Mouse (Mus musculus) heart, embryonic 14.5 days (tissue): ENCODE measurements at regions not wholly inside any gene's neighbourhood (a gene's known extent, or its start where the extent isn't known, plus 50 kb on each side); places are given as distances from the start of the nearest gene placed in this dataset.

Source experiments
- ATAC-seq: fragments of 200-750 bp; cut with Nextera tagmentation; 2 replicates; pipeline ENCODE4 v1.8.0; 2017; ENCODE audit warnings: low read depth, moderate TSS enrichment; ENCODE audit not compliant: insufficient number of reproducible peaks, insufficient read depth, low FRiP score
- H3K27ac ChIP-seq, 2 experiments: fragments of 200-500 bp in 1 of 2; fragments of 300-500 bp in 1 of 2; sonication (generic) in 1 of 2; replicated peaks in 1 of 2; 2 replicates each; pipeline ENCODE4 v1.5.1; 2012 to 2014; ENCODE audit warnings: low read depth in 2 of 2, low read length in 2 of 2, control low read depth in 1 of 2, mild to moderate bottlenecking in 1 of 2, mixed read lengths in 1 of 2; ENCODE audit not compliant: control insufficient read depth in 1 of 2, insufficient read depth in 1 of 2
- H3K27me3 ChIP-seq: fragments of 300-500 bp; sonication (generic); 2 replicates; pipeline ENCODE4 v1.6.1; 2014; ENCODE audit warnings: mild to moderate bottlenecking, low read length, control low read depth; ENCODE audit not compliant: control insufficient read depth, insufficient read depth
- H3K36me3 ChIP-seq: fragments of 300-500 bp; sonication (generic); 2 replicates; pipeline ENCODE4 v1.6.1; 2014; ENCODE audit warnings: mild to moderate bottlenecking, control low read depth, low read length, mixed read lengths; ENCODE audit not compliant: control insufficient read depth, insufficient read depth
- H3K4me1 ChIP-seq, 2 experiments: fragments of 200-500 bp in 1 of 2; fragments of 300-500 bp in 1 of 2; sonication (generic) in 1 of 2; 2 replicates each; pipeline ENCODE4 v1.6.1; 2012 to 2014; ENCODE audit warnings: low read length in 2 of 2, control low read depth in 1 of 2, mixed read lengths in 1 of 2; ENCODE audit not compliant: control insufficient read depth in 2 of 2, insufficient read depth in 2 of 2
- H3K4me2 ChIP-seq: fragments of 300-500 bp; sonication (generic); 2 replicates; pipeline ENCODE4 v1.6.1; 2014; ENCODE audit warnings: mild to moderate bottlenecking, low read length
- H3K4me3 ChIP-seq, 2 experiments: fragments of 200-500 bp in 1 of 2; fragments of 300-500 bp in 1 of 2; sonication (generic) in 1 of 2; 2 replicates each; pipeline ENCODE4 v1.5.1; 2012 to 2014; ENCODE audit warnings: low read length in 2 of 2, mild to moderate bottlenecking in 2 of 2, control low read depth in 1 of 2, low read depth in 1 of 2, moderate library complexity in 1 of 2; ENCODE audit not compliant: control insufficient read depth in 1 of 2, insufficient read depth in 1 of 2
- H3K9ac ChIP-seq: fragments of 300-500 bp; sonication (generic); 2 replicates; pipeline ENCODE4 v1.6.1; 2014; ENCODE audit warnings: mild to moderate bottlenecking, low read length
- H3K9me3 ChIP-seq: fragments of 300-500 bp; sonication (generic); 2 replicates; pipeline ENCODE4 v1.6.1; 2016; ENCODE audit warnings: low read length, control low read depth; ENCODE audit not compliant: control insufficient read depth
- WGBS: fragments of 180-500 bp; shearing (Covaris S2); extraction: QIAGEN DNeasy Blood & Tissue Kit; methylation state at CpG from one replicate; pipeline ENCODE4 v1.1.7; 2014; 5-methylcytosine and 5-hydroxymethylcytosine counted together

DNA sequence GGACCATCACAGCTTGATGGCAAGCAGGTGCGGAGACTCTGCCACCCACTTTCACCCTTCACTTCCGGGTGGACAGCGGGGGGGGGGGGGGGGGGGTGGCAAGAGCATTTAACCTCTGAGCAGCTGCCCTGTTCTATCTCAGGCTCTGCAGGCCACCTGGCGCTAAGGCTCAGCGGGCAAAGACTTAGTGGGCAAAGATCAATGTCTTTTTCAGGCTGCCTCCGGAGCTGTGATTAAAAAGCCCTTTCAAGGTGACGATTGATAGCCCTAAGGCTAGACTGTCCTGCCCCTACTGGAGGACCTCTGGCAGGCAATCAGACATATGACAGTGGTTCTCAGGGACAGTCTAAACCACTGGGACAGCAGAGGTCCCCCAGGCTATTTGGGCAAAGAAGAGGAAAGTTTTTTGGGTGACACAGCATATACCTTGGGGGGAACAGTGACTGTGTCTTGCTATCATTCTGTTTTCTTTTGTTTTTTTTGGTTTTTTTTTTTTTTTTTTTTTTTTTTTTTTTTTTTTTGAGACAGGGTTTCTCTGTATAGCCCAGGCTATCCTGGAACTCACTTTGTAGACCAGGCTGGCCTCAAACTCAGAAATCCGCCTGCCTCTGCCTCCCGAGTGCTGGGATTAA is 54.1 kb upstream of the Sec14l1 start:
- Histone ChIP-seq H3K9ac (peak overlapping the region; percentile 36; the same call in 1 of the 2 replicates), H3K4me1 (peaks cover 18 to 28% of the 10 kb centered on the region in 2 experiments), H3K4me3 (no peak overlapping the region; a peak in 1 of 4 replicates), H3K27ac (0 out of 4 replicates have a peak overlapping the region, but pooled peaks of 1 of the 2 experiments have one; percentile 19), H3K4me2 (peak overlapping the region; percentile 58), H3K36me3 (no peaks in the 10 kb centered on the region), H3K27me3 (peaks cover 3% of the 10 kb centered on the region; the same call in 1 of the 2 replicates), H3K9me3 (no peaks in the 10 kb centered on the region)
- no peak for ATAC-seq
- 22% methylated on average over 9 of the region's 9 CpGs for WGBS

- no peak overlapping the region for H3K9ac ChIP-seq
- H3K4me1 ChIP-seq = peaks cover 18 to 28% of the 10 kb centered on the region in 2 experiments
- H3K9me3 ChIP-seq = no peaks in the 10 kb centered on the region
- H3K36me3 ChIP-seq = no peaks in the 10 kb centered on the region
- 52% methylated on average over 14 of the region's 14 CpGs for WGBS
- no peak overlapping the region for H3K27ac ChIP-seq
- no peak overlapping the region for H3K4me3 ChIP-seq
- H3K27me3 ChIP-seq = peaks cover 3% of the 10 kb centered on the region; the same call in 1 of the 2 replicates
- no peak for ATAC-seq
- H3K4me2 ChIP-seq = no peak overlapping the region
These were observed 52.0 kb upstream of the Sec14l1 start for GRCm38 (mm10) chr11:117062772-117063499.
